Mouse (Mus musculus) forebrain, embryonic 14.5 days (tissue): ENCODE measurements around the gene Nipsnap3b. TPM values are rescaled to one million over a fixed set of nuclear protein-coding genes. Genes with fewer than 3 reads are reported as not detected.
A peak's percentile ranks its signal among the peaks of the same experiment; 100 is the strongest.

ENCODE experiments used
- ATAC-seq: fragments of 200-750 bp; cut with Nextera tagmentation; 2 replicates; pipeline ENCODE4 v1.8.0; 2017; ENCODE audit warnings: mild to moderate bottlenecking, moderate library complexity
- DNase-seq: peaks from one replicate; pipeline ENCODE4 v3.0.0-alpha.2; 2015; ENCODE audit warnings: low spot score
- H3K27ac ChIP-seq: fragments of 300-500 bp; sonication (generic); 2 replicates; pipeline ENCODE4 v1.5.1; 2014; ENCODE audit warnings: low read depth, mild to moderate bottlenecking, control low read depth, low read length, moderate library complexity
- H3K27me3 ChIP-seq: fragments of 300-500 bp; sonication (generic); replicated peaks from 2 replicates; pipeline ENCODE4 v1.6.1; 2014; ENCODE audit warnings: low read length, control low read depth, mixed read lengths; ENCODE audit not compliant: control insufficient read depth, insufficient read depth
- H3K36me3 ChIP-seq: fragments of 300-500 bp; sonication (generic); 2 replicates; pipeline ENCODE4 v1.6.1; 2014; ENCODE audit warnings: low read length, control low read depth; ENCODE audit not compliant: control insufficient read depth, insufficient read depth
- H3K4me1 ChIP-seq: fragments of 300-500 bp; sonication (generic); 2 replicates; pipeline ENCODE4 v1.6.1; 2014; ENCODE audit warnings: antibody characterized with exemption, low read length, control low read depth; ENCODE audit not compliant: control insufficient read depth, insufficient read depth
- H3K4me2 ChIP-seq: fragments of 300-500 bp; sonication (generic); 2 replicates; pipeline ENCODE4 v1.6.1; 2014; ENCODE audit warnings: mild to moderate bottlenecking, control low read depth, low read length
- H3K4me3 ChIP-seq: fragments of 300-500 bp; sonication (generic); 2 replicates; pipeline ENCODE4 v1.5.1; 2014; ENCODE audit warnings: low read depth, low read length, control low read depth
- H3K9ac ChIP-seq: fragments of 300-500 bp; sonication (generic); 2 replicates; pipeline ENCODE4 v1.6.1; 2014; ENCODE audit warnings: mild to moderate bottlenecking, low read length, control low read depth, moderate library complexity
- H3K9me3 ChIP-seq: fragments of 300-500 bp; sonication (generic); replicated peaks from 2 replicates; pipeline ENCODE4 v1.6.1; 2016; ENCODE audit warnings: low read length, control low read depth, mixed read lengths; ENCODE audit not compliant: control insufficient read depth
- WGBS: fragments of 180-500 bp; shearing (Covaris S2); extraction: QIAGEN DNeasy Blood & Tissue Kit; methylation state at CpG from one replicate; pipeline ENCODE4 v1.1.7; 2014; 5-methylcytosine and 5-hydroxymethylcytosine counted together
- polyA plus RNA-seq: library from polyadenylated mRNA; unstranded; fragments of >200 nt; fragmentation: Nextera tagmentation; extraction: Ambion mirVana; gene quantifications from 2 replicates; pipeline ENCODE4 v1.2.1, GENCODE M21; 2014

The Nipsnap3b gene
- polyA plus RNA-seq, result 173 and 182 TPM in 2 replicates

DNA sequence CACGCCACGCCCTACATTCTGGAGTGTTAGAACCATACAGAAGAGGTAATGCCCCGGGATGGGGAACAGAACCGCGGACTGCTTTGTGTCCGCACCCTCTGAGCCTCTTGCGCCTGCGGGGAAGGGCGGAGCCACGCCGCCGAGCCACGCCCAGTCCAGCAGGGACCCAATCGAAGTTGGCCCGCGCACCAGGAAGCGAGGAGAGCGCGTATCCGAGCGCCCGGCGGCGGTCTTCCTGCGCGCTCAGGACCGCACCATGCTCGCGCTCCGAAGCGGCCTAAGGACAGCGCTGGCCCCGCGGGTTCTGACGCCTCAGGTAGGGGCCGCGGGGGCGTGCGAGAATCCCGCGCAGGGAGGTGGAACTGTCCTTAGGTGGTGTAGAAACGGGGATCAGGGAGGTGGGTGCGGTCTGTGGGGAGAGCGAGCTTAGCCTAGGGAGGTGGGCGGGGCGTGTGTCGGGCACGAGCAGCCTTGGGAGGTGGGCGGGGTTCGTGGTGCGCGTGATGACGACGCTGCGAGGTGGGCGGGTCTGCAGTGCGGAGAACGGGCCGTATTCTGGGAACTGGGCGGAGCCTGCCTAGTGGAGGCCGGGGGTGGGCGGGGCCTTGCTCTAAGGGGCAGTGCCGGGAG, at the start of gene Nipsnap3b:
Gene Nipsnap3b (plus strand): TSS at position 149 of the 630 bp plus-strand sequence.
- ATAC-seq (peak; percentile 96), DNase-seq (peak; percentile 97)
- Histone ChIP-seq H3K4me3 (peak within 1 kb of the TSS; percentile 64), H3K4me2 (peak within 1 kb of the TSS; percentile 53), H3K36me3 (peaks cover 16% of the 10 kb centered on the region), H3K27ac (peak within 1 kb of the TSS; percentile 63; the same call in 1 of the 2 replicates), H3K9me3 (no peaks in the 10 kb centered on the region), H3K9ac (peak within 1 kb of the TSS; percentile 77), H3K4me1 (no peaks in the 10 kb centered on the region), H3K27me3 (no peaks in the 10 kb centered on the region)
- WGBS, result under 1% methylated on average over 63 of the region's 63 CpGs

DNA sequence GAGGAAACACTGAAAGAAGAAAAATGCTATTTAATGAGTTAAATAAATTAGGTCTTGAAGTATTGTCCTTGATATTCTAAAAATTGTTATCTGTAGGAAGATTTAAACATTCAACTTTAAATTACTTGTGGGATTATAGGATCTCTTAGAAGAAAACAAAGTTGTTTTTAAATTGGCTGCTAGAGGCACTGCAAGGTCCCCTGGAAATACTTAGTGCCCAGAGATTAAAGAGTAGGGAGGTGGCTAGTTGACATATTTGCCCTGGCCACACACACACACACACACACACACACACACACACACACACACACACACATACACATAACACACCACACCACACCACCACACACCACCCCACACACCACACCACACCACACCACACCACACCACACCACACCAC, 47.4 kb upstream of the Nipsnap3b start, which contains the start of gene Olfr270:
Gene Olfr270 (plus strand): TSS at position 301 of the 400 bp plus-strand sequence.
- H3K36me3 ChIP-seq, result no peaks in the 10 kb centered on the region
- ATAC-seq (no peak), DNase-seq (no peak)
- no peak within 1 kb of the TSS for H3K4me2 ChIP-seq
- no peaks in the 10 kb centered on the region for H3K27me3 ChIP-seq
- H3K4me3 ChIP-seq, result no peak within 1 kb of the TSS
- H3K9ac ChIP-seq, result no peak within 1 kb of the TSS
- H3K27ac ChIP-seq, result no peak within 1 kb of the TSS
- H3K4me1 ChIP-seq, result no peaks in the 10 kb centered on the region
- no peaks in the 10 kb centered on the region for H3K9me3 ChIP-seq

DNA sequence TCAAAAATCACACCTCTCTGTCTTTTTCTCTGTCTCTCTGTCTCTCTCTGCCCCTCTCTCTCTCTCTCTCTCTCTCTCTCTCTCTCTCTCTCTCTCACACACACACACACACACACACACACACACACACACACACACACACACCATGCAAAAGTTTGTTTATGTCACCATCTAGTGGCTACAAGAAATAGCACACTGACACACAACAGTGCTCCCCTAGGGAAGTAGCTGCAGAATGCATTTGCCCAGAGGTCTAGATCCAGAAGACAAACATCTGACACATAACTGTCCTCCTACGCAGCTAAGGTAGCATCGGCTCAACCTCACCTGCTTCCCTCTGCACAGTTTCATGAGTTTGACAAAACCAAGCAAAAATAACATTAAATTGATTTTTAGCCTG, 26.5 kb upstream of the Nipsnap3b start:
- Histone ChIP-seq H3K36me3 (no peaks in the 10 kb centered on the region), H3K9ac (no peak overlapping the region), H3K27ac (no peak overlapping the region), H3K4me1 (no peaks in the 10 kb centered on the region), H3K9me3 (no peaks in the 10 kb centered on the region), H3K4me3 (no peak overlapping the region), H3K27me3 (no peaks in the 10 kb centered on the region), H3K4me2 (no peak overlapping the region)
- ATAC-seq (peak; percentile 44; the same call in 1 of the 2 replicates), DNase-seq (peak; percentile 55)
- WGBS, result 76% methylated on average over 2 of the region's 2 CpGs

GRCm38 (mm10) chr4:52986266-52986665, 25.4 kb upstream of the Nipsnap3b start:
- H3K4me1 ChIP-seq, result no peaks in the 10 kb centered on the region
- H3K27me3 ChIP-seq, result no peaks in the 10 kb centered on the region
- DNase-seq (peak; percentile 4), ATAC-seq (no peak)
- H3K9ac ChIP-seq, result no peak overlapping the region
- no peak overlapping the region for H3K4me2 ChIP-seq
- no peaks in the 10 kb centered on the region for H3K9me3 ChIP-seq
- H3K27ac ChIP-seq, result no peak overlapping the region
- WGBS, result 86% methylated on average over 2 of the region's 2 CpGs
- H3K36me3 ChIP-seq, result no peaks in the 10 kb centered on the region
- no peak overlapping the region for H3K4me3 ChIP-seq

GRCm38 (mm10) chr4:52989248-52989647, 22.4 kb upstream of the Nipsnap3b start, which contains the start of gene Nipsnap3a:
Gene Nipsnap3a (plus strand): TSS chr4:52989272.
- peak within 1 kb of the TSS; percentile 37 for H3K9ac ChIP-seq
- peak; percentile 23 for DNase-seq

GRCm38 (mm10) chr4:52999449-52999848, 12.2 kb upstream of the Nipsnap3b start:
- 94% methylated on average over 6 of the region's 6 CpGs for WGBS
- Histone ChIP-seq H3K4me2 (no peak overlapping the region), H3K9me3 (no peaks in the 10 kb centered on the region), H3K27me3 (no peaks in the 10 kb centered on the region), H3K36me3 (no peaks in the 10 kb centered on the region), H3K4me3 (no peak overlapping the region), H3K4me1 (no peaks in the 10 kb centered on the region), H3K9ac (no peak overlapping the region), H3K27ac (no peak overlapping the region)
- no peak for DNase-seq
- no peak for ATAC-seq

More at GRCm38 (mm10) chr4:52989248-52989647, 22.4 kb upstream of the Nipsnap3b start, which contains the start of gene Nipsnap3a:
- Histone ChIP-seq H3K36me3 (no peaks in the 10 kb centered on the region), H3K27ac (no peak within 1 kb of the TSS), H3K9me3 (no peaks in the 10 kb centered on the region), H3K4me3 (no peak within 1 kb of the TSS), H3K4me2 (peak within 1 kb of the TSS; percentile 36), H3K4me1 (no peaks in the 10 kb centered on the region), H3K27me3 (no peaks in the 10 kb centered on the region)
- ATAC-seq, result 0 out of 2 replicates have a peak, but pooled peaks have one; percentile 23
- 23% methylated on average over 12 of the region's 12 CpGs for WGBS

GRCm38 (mm10) chr4:53000154-53000553, 11.5 kb upstream of the Nipsnap3b start:
- 92% methylated on average over 8 of the region's 8 CpGs for WGBS
- Histone ChIP-seq H3K4me1 (no peaks in the 10 kb centered on the region), H3K27me3 (no peaks in the 10 kb centered on the region), H3K9ac (no peak overlapping the region), H3K36me3 (no peaks in the 10 kb centered on the region), H3K4me2 (no peak overlapping the region), H3K9me3 (no peaks in the 10 kb centered on the region), H3K4me3 (no peak overlapping the region), H3K27ac (no peak overlapping the region)
- DNase-seq (no peak), ATAC-seq (no peak)

- Histone ChIP-seq H3K4me3 (no peak overlapping the region), H3K27ac (no peak overlapping the region), H3K4me2 (no peak overlapping the region), H3K9ac (no peak overlapping the region), H3K27me3 (no peaks in the 10 kb centered on the region), H3K9me3 (no peaks in the 10 kb centered on the region), H3K4me1 (no peaks in the 10 kb centered on the region), H3K36me3 (no peaks in the 10 kb centered on the region)
- DNase-seq (peak; percentile 67), ATAC-seq (no peak)
- 74% methylated on average over 4 of the region's 4 CpGs for WGBS
Observed at GRCm38 (mm10) chr4:53009183-53009582, 2.5 kb upstream of the Nipsnap3b start.

GRCm38 (mm10) chr4:53009871-53010270, 1.8 kb upstream of the Nipsnap3b start:
- Histone ChIP-seq H3K9me3 (no peaks in the 10 kb centered on the region), H3K4me2 (no peak overlapping the region), H3K36me3 (peaks cover under 1% of the 10 kb centered on the region; the same call in 1 of the 2 replicates), H3K4me1 (no peaks in the 10 kb centered on the region), H3K9ac (no peak overlapping the region), H3K4me3 (no peak overlapping the region), H3K27me3 (no peaks in the 10 kb centered on the region), H3K27ac (no peak overlapping the region)
- 96% methylated on average over 4 of the region's 4 CpGs for WGBS
- ATAC-seq (no peak), DNase-seq (no peak)
